Mouse (Mus musculus) embryonic fibroblast, embryonic 13.5 days (primary cell): Measurements from ENCODE around the gene Zranb3. TPM values are rescaled to one million over a fixed set of nuclear protein-coding genes. Genes with fewer than 3 reads are reported as not detected.
"Not testable (repeated sequence)": the region's sequence is repeated elsewhere in the genome, so short reads cannot be mapped to it uniquely, and the experiment has no call there.

Experiments
- H3K27ac ChIP-seq: 2 replicates; pipeline ENCODE4 v1.5.1; 2012; ENCODE audit warnings: low read length, control low read depth, inconsistent platforms; ENCODE audit not compliant: insufficient read depth
- H3K4me1 ChIP-seq: 2 replicates; pipeline ENCODE4 v1.6.1; 2011; ENCODE audit warnings: low read length; ENCODE audit not compliant: control insufficient read depth, insufficient read depth
- H3K4me3 ChIP-seq: 2 replicates; pipeline ENCODE4 v1.5.1; 2011; ENCODE audit warnings: mild to moderate bottlenecking, control low read depth, low read length; ENCODE audit not compliant: insufficient read depth
- CTCF ChIP-seq: IDR thresholded peaks from 2 replicates; pipeline ENCODE4 v1.5.1; 2011; ENCODE audit warnings: mild to moderate bottlenecking, control low read depth, low read length, moderate library complexity, borderline replicate concordance; ENCODE audit not compliant: insufficient read depth
- POLR2A ChIP-seq: IDR thresholded peaks from 2 replicates; pipeline ENCODE4 v1.6.1; 2011; ENCODE audit warnings: low read depth, mild to moderate bottlenecking, control low read depth, low read length, moderate library complexity
- polyA plus RNA-seq: library from polyadenylated mRNA; stranded (reverse); fragments of >200 nt; gene quantifications from 2 replicates; pipeline ENCODE4 v1.2.4, GENCODE M21; 2011; ENCODE audit warnings: low read depth; ENCODE audit not compliant: missing spikeins, insufficient read length

Zranb3 gene
- polyA plus RNA-seq, 1 experiment = 10.9 TPM

GRCm38 (mm10) chr1:128032123-128032522 lies 70.7 kb downstream of the Zranb3 start:
- Histone ChIP-seq H3K4me3 (no peak overlapping the region), H3K27ac (no peak overlapping the region), H3K4me1 (no peaks in the 10 kb centered on the region)
- TF ChIP-seq POLR2A (no peak), CTCF (no peak)

GRCm38 (mm10) chr1:128031524-128031923 lies 71.3 kb downstream of the Zranb3 start:
- no peak overlapping the region for H3K27ac ChIP-seq
- no peak for TF ChIP-seq POLR2A
- TF ChIP-seq CTCF = no peak
- no peak overlapping the region for H3K4me3 ChIP-seq
- no peaks in the 10 kb centered on the region for H3K4me1 ChIP-seq

GRCm38 (mm10) chr1:128024363-128025114 lies 78.3 kb downstream of the Zranb3 start:
- no peaks in the 10 kb centered on the region for H3K4me1 ChIP-seq
- no peak for TF ChIP-seq CTCF
- TF ChIP-seq POLR2A = no peak
- no peak overlapping the region for H3K27ac ChIP-seq
- H3K4me3 ChIP-seq = no peak overlapping the region

- no peak overlapping the region for H3K4me3 ChIP-seq
- TF ChIP-seq POLR2A (no peak), CTCF (no peak)
- no peaks in the 10 kb centered on the region for H3K4me1 ChIP-seq
- no peak overlapping the region; the same call in 1 of the 2 replicates for H3K27ac ChIP-seq
Observed at GRCm38 (mm10) chr1:128020001-128020770, 82.7 kb downstream of the Zranb3 start.

GRCm38 (mm10) chr1:128016035-128016492 lies 86.8 kb downstream of the Zranb3 start:
- no peak overlapping the region for H3K4me3 ChIP-seq
- H3K4me1 ChIP-seq = no peaks in the 10 kb centered on the region
- no peak overlapping the region for H3K27ac ChIP-seq
- TF ChIP-seq POLR2A (no peak), CTCF (no peak)

GRCm38 (mm10) chr1:128013698-128014386 lies 89.0 kb downstream of the Zranb3 start:
- TF ChIP-seq CTCF (no peak), POLR2A (no peak)
- Histone ChIP-seq H3K27ac (no peak overlapping the region), H3K4me1 (no peaks in the 10 kb centered on the region), H3K4me3 (no peak overlapping the region)

- Histone ChIP-seq H3K4me1 (no peaks in the 10 kb centered on the region), H3K4me3 (no peak overlapping the region), H3K27ac (no peak overlapping the region)
- TF ChIP-seq POLR2A (no peak), CTCF (no peak)
Observed at GRCm38 (mm10) chr1:128009751-128010150, 93.1 kb downstream of the Zranb3 start.

GRCm38 (mm10) chr1:128006042-128006600 lies 96.7 kb downstream of the Zranb3 start:
- not testable (repeated sequence) for H3K4me1 ChIP-seq, H3K4me3 ChIP-seq, H3K27ac ChIP-seq

GRCm38 (mm10) chr1:128004371-128004720 lies 98.5 kb downstream of the Zranb3 start:
- Histone ChIP-seq H3K27ac (no peak overlapping the region), H3K4me3 (no peak overlapping the region), H3K4me1 (no peaks in the 10 kb centered on the region)
- TF ChIP-seq CTCF (no peak), POLR2A (no peak)
